ENCODE assay signal across 21 mouse cellular contexts in genomic region chr10:21391286-21391685, GRCm38 (mm10). TPM values are rescaled to one million over a fixed set of nuclear protein-coding genes. Genes with fewer than 3 reads are reported as not detected.
"Had no signal": no experiment of that assay in that cellular context is flagged by ENCODE, and none has a peak within 500 bp of the region (broad histone marks: within the 10 kb centered on the region; RNA-seq: fewer than 3 reads in every experiment).

No protein-coding gene starts in this region.

- H3K4me3 ChIP-seq: midbrain, embryonic 10.5 days; midbrain, embryonic 12.5 days; myocyte; neural tube, embryonic 13.5 days; neural tube, embryonic 15.5 days had no signal

- H3K4me2 ChIP-seq: lung, embryonic 14.5 days; midbrain, embryonic 12.5 days; neural tube, embryonic 13.5 days; neural tube, embryonic 15.5 days had no signal

- H3K27ac ChIP-seq: midbrain, embryonic 10.5 days; midbrain, embryonic 12.5 days; neural tube, embryonic 13.5 days; neural tube, embryonic 15.5 days had no signal

- H3K36me3 ChIP-seq: midbrain, embryonic 10.5 days; midbrain, embryonic 12.5 days; neural tube, embryonic 13.5 days; neural tube, embryonic 15.5 days had no signal

- H3K9ac ChIP-seq: lung, embryonic 14.5 days; midbrain, embryonic 12.5 days; neural tube, embryonic 13.5 days; neural tube, embryonic 15.5 days had no signal

- H3K4me1 ChIP-seq: midbrain, embryonic 12.5 days; neural tube, embryonic 13.5 days; neural tube, embryonic 15.5 days had no signal

- DNase-seq: lung, adult 18-20 months; lung, embryonic 14.5 days; lung, postnatal 10 days; lung, postnatal 4 days; midbrain, embryonic 14.5 days; retina, postnatal 1 day; right cerebral cortex, adult 18-20 months; right cerebral cortex, postnatal 25 days; right cerebral cortex, postnatal 4 days; spleen, adult 18-20 months; thymus, adult 18-20 months; thymus, postnatal 14 days; thymus, postnatal 36 days had no signal

- H3K9me3 ChIP-seq: midbrain, embryonic 10.5 days; midbrain, embryonic 12.5 days; neural tube, embryonic 13.5 days; neural tube, embryonic 15.5 days had no signal

- H3K27me3 ChIP-seq: midbrain, embryonic 12.5 days; neural tube, embryonic 13.5 days; neural tube, embryonic 15.5 days had no signal

RNA-seq across cellular contexts. Expression of gene Aldh8a1, which starts 14.2 kb away (rescaled TPM):
- total RNA-seq: megakaryocyte-erythroid progenitor cell, adult 5-6 weeks had no signal
- polyA plus RNA-seq: lung, embryonic 14.5 days; midbrain, embryonic 14.5 days; myocyte; neural tube, embryonic 11.5 days; neural tube, embryonic 13.5 days; small intestine, adult 2 months had no signal
